Mouse (Mus musculus) retina, postnatal 7 days (tissue): Measurements from ENCODE around the gene Vmn1r33.
"Not testable (repeated sequence)": the region's sequence is repeated elsewhere in the genome, so short reads cannot be mapped to it uniquely, and the experiment has no call there.

Source experiments
- DNase-seq: peaks from one replicate; pipeline ENCODE4 v3.0.0-alpha.2; 2012; ENCODE audit warnings: low read depth, low spot score

The Vmn1r33 gene

DNA sequence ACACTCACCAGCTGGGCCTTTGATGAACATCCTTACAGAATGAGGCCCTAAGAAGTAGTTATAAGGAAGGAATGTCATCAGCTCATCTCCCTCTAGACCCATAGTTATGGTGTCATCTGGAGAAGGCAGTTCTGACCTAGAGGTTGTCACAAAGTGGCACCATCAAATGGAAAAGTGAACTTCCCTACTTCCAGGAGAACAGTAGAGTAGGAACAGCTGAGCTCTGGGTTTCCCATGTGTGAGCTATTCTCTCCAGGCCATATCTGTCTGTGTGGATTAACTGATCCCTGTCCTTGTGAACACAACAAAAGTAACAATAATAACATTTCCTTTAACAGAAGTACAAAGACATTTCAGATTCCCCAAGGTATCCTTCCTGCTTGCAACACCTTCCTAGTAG, at the start of gene Vmn1r33:
Vmn1r33 (minus strand) TSS at position 101 of the 400 bp plus-strand sequence.
- DNase-seq = not testable (repeated sequence)

DNA sequence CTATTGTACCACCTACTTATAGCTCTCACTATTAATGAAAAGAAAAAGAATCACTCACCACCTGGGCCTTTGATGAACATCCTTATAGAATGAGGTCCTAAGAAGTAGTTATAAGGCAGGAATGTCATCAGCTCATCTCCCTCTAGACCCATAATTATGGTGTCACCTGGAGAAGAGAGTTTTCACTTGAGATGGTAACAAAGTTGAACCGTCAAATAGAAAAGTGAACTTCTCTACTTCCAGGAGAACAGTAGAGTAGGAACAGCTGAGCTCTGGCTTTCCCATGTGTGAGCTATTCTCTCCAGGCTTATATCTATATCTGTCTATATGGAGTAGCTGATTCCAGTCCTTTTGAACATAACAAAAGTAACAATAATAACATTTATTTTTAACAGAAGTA, 25.7 kb upstream of the Vmn1r33 start, which contains the start of gene Vmn1r34:
Vmn1r34 (minus strand) TSS at position 101 of the 400 bp plus-strand sequence.
- no peak for DNase-seq

DNA sequence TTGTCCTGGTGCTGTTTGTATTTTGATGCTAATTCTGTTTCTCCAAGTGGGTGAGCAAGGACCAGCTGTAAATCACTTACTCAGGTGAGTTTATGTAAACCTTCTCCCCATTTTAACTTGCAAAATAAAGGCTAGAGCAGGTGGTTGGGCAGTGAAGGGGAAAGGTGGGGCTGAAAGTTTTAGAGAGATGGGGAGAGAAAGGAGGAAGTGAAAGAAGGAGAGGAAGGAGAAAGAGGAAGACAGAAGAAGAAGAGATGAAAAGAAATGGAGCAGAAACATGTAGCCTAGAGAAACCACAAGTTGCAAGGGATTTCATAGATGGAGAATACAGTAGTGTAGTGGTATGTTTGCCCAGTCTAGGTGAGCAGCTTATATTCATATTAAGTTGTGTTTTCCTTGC, 22.3 kb downstream of the Vmn1r33 start:
- DNase-seq = no peak
